Mouse (Mus musculus): Measurements from ENCODE around the gene Col8a2.

Gene Col8a2

GRCm38 (mm10) chr4:126301584-126302309 is 15.2 kb downstream of the Col8a2 start:
- no peak for DNase-seq (ENCODE audit: low spot score in 2 of 2)

- DNase-seq (ENCODE audit: low spot score in 2 of 2), result no peak
These were observed 17.3 kb downstream of the Col8a2 start for GRCm38 (mm10) chr4:126303877-126304276.

GRCm38 (mm10) chr4:126305428-126305827 is 18.8 kb downstream of the Col8a2 start:
- DNase-seq (ENCODE audit: low spot score in 2 of 2), result no peak

- no peak for DNase-seq (ENCODE audit: low spot score in 2 of 2)
These were observed 19.5 kb downstream of the Col8a2 start for GRCm38 (mm10) chr4:126306058-126306457.

- DNase-seq (ENCODE audit: low spot score in 2 of 2), result no peak
These were observed 20.2 kb downstream of the Col8a2 start for GRCm38 (mm10) chr4:126306827-126307226.

- no peak for DNase-seq (ENCODE audit: low spot score in 2 of 2)
These were observed 22.8 kb downstream of the Col8a2 start for GRCm38 (mm10) chr4:126309211-126309921.

- peak; percentile 51 to 80 for DNase-seq (ENCODE audit: low spot score in 2 of 2)
These were observed 23.3 kb downstream of the Col8a2 start for GRCm38 (mm10) chr4:126309922-126310309.

- no peak for DNase-seq (ENCODE audit: low spot score in 2 of 2)
These were observed 23.8 kb downstream of the Col8a2 start for GRCm38 (mm10) chr4:126310344-126310743.

GRCm38 (mm10) chr4:126311566-126312200 is 25.1 kb downstream of the Col8a2 start:
- no peak for DNase-seq (ENCODE audit: low spot score in 2 of 2)

- DNase-seq (ENCODE audit: low spot score in 2 of 2), result no peak
These were observed 26.6 kb downstream of the Col8a2 start for GRCm38 (mm10) chr4:126313202-126313601.

GRCm38 (mm10) chr4:126314393-126314792 is 27.8 kb downstream of the Col8a2 start:
- DNase-seq (ENCODE audit: low spot score in 2 of 2), result no peak

GRCm38 (mm10) chr4:126315931-126316330 is 29.3 kb downstream of the Col8a2 start:
- DNase-seq (ENCODE audit: low spot score in 2 of 2), result no peak

GRCm38 (mm10) chr4:126316443-126317040 is 29.9 kb downstream of the Col8a2 start:
- no peak for DNase-seq (ENCODE audit: low spot score in 2 of 2)

GRCm38 (mm10) chr4:126319806-126320205 is 33.2 kb downstream of the Col8a2 start:
- no peak for DNase-seq (ENCODE audit: low spot score in 2 of 2)

- peak; percentile 89 to 95 for DNase-seq (ENCODE audit: low spot score in 2 of 2)
These were observed 34.7 kb downstream of the Col8a2 start, which contains the start of gene Adprhl2 for GRCm38 (mm10) chr4:126321111-126321853. Adprhl2 (minus strand) TSS chr4:126321703.

- no peak for DNase-seq (ENCODE audit: low spot score in 2 of 2)
These were observed 35.4 kb downstream of the Col8a2 start for GRCm38 (mm10) chr4:126321854-126322511.

- no peak for DNase-seq (ENCODE audit: low spot score in 2 of 2)
These were observed 36.1 kb downstream of the Col8a2 start for GRCm38 (mm10) chr4:126322646-126323045.

GRCm38 (mm10) chr4:126324861-126325260 is 38.3 kb downstream of the Col8a2 start:
- DNase-seq (ENCODE audit: low spot score in 2 of 2), result no peak

- no peak for DNase-seq (ENCODE audit: low spot score in 2 of 2)
These were observed 38.8 kb downstream of the Col8a2 start, which contains the start of gene Tekt2 for GRCm38 (mm10) chr4:126325281-126325861. Tekt2 (minus strand) TSS chr4:126325688.

- no peak for DNase-seq (ENCODE audit: low spot score in 2 of 2)
These were observed 39.4 kb downstream of the Col8a2 start for GRCm38 (mm10) chr4:126326036-126326435.
